Mouse (Mus musculus) heart, adult 8-10 months (tissue): ENCODE results near the gene Cacna1c. TPM values are rescaled to one million over a fixed set of nuclear protein-coding genes. Genes with fewer than 3 reads are reported as not detected.

Experiments used
- DNase-seq: peaks from one replicate; pipeline ENCODE4 v3.0.0; 2022; ENCODE audit warnings: low spot score
- total RNA-seq, 4 experiments: library from RNA; stranded (reverse); gene quantifications; 2 replicates each; pipeline ENCODE4 v1.2.4; 2022

The Cacna1c gene
- total RNA-seq, 4 experiments from 2014 or later, result 227 to 263 (median 245) TPM

DNA sequence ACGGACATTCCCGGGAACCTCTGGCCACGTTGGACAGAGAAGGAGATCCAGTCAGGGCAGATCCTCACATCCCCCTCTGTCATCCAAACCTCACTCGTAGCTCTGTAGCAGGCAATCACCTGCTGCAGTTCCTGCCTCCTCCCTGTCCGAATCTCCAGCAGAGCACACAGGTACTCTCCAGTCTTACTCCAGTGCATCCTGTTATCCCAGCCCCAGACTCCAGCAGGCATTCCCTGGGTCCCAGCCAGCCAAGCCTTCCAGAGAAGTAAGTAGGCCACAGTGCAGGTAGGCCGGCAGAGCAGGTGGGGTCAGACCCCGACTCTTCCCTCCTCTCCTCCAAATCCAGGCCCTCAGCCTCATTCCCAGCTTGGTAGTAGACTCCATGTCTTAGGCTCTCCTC is 186.7 kb downstream of the Cacna1c start:
- no peak for DNase-seq

DNA sequence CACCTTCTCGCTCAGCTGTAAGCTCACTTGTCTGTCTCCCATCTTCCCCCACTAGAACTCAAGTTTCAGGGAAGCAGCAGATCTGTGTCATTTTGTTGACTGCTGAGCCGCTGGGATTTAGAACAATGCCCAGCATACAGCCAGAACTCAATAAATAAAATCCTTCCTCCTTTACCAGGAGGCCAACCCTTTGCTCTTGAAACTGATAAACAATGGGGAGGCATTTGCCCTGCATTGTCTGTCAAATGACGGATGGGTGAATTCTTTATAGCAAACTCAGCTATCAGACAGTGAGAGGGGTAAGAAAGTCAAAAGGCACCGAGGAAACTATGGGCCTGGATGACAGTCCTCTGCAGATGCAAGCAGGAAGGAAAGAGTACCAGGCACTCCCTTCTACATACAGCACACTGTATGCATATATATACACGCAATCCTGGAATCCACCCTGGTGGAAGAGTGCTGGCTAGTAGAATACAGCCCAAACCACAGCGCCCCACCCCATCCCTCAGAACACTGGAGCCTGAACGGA is 187.5 kb downstream of the Cacna1c start:
- no peak for DNase-seq

DNA sequence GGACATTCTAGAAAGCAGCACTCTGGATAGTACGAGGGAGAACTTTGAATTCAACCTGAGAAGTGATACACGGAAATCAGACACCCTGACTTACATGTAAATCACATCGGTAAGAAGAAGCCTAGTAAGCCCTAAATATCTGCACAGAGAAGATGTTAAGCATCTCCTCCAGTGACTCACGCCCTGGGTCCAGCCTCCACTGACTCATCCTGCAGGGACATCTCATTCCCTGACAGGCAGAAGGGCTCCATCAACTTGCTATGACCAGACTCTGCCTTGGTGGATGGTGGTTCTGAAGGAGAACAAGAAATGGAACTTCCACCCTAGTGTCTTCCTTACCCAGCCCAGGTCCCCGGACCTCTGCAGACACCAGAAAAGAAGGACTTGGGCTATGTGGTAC is 191.6 kb downstream of the Cacna1c start:
- DNase-seq, result no peak

DNA sequence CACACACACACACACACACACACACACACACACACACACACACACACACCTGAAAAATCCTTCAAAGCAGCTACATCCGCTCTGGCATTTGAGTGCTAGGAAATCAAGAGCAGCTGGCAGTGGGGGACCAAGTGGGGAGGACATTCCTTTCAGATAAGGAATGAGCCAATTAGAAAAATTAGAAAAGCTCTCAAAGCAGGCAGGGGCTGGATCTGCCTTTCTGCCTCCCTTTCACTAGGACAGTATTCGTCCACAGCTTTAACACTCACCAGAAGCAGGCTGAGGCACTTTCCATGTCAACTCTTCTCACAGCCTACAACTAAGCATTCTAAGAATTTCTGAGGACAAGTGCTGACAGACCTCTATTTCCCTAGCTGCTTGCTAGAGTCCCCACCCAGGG is 194.8 kb downstream of the Cacna1c start:
- no peak for DNase-seq

DNA sequence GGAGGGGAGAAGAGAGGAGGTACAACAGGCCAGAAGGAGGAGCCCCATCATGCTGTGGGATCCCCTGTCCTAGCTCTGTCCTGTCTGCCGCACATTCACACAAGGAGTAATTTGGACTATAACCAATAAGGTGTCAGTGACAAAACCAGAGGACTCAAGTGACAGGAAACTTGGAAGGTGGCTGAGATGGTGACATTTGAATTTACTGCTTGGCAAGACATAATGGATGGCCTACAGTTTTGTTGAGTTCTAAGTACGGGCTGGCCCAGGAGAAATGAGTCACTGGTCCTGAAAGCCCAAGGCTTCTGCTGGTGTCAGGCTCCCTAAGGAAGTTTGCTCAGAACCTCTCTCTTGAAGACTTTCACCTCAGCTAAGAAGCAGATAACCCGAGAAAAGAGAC is 196.0 kb downstream of the Cacna1c start:
- DNase-seq, result no peak

DNA sequence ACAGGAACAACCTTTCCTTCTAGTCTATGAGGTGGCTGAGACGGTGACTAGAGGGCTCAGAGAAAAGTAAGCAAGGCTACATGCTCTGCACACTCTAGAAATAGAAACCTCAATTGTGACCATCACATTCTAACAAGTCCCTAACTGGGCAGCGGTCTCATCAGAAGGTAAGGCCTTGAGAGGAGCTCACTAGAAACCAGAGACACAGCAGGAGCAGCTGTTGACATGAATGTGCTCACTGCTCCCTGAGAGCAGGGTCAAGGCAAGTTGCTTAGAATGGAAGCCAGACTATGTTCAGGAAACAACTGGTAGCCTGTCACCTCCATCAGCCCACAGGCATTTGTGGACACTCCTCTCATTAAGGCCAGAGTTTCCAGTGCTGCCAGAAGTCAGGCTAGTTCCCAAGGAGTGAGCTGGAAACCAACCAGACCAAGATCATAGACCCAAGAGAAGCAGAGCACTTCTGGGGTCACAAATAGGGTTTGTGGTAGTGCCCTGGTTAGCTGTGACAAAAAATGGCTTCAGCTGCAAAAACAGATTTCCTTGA is 196.8 kb downstream of the Cacna1c start:
- DNase-seq, result no peak

DNA sequence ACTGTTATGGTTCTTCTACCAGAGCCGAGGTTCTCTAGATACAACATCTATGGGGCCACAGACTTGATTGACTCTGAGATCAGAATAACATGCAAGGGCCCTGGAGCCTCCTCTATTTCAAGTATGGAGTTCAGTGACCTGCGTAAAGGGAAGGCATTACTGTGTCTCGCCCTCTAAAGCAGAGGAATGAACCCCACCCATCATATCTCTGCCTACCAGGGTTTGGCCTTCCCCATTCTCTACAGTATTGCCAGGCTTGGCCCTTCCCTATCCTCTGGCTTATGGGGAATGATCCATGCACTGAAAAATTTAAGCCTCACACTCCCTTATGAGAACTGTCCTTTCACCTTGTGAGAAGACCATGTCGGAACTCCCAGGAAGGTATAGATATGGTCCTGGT is 198.8 kb downstream of the Cacna1c start:
- DNase-seq, result no peak

DNA sequence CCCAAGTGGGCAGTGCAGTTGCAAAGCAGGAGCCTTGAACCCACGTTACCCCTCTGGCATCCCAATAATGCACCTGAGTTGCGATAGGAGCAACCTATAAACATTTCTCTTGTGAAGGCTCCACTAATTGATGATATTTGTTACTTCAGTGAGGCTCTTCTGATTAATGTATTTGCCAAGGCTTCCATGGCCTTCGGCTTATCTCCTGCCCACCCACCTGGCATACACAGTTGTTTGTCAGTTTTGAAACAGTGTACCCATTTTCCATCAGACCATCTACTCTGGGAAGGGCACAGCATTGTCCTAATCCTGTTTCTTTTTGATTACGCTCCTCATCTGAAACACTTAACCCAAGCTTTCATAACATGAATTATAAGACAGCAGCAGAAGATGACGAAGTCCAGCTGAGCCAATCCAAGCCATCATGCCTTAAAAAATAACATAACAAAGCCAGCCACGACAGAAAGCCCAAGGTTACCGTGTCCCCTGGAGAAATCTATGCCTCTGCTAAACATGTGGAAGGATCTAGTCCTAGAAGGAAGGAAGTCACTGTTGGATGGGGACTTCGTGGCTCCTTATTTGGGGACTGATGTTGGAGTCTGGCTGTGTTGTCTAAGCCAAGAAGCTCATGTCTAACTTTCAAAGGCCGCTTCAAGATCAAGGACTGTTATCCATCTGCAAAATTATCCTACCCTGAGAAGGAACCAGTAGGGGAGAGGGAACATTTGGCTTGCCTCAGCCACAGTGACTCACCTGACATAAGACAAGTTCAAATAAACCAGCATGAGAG is 201.8 kb downstream of the Cacna1c start:
- no peak for DNase-seq

DNA sequence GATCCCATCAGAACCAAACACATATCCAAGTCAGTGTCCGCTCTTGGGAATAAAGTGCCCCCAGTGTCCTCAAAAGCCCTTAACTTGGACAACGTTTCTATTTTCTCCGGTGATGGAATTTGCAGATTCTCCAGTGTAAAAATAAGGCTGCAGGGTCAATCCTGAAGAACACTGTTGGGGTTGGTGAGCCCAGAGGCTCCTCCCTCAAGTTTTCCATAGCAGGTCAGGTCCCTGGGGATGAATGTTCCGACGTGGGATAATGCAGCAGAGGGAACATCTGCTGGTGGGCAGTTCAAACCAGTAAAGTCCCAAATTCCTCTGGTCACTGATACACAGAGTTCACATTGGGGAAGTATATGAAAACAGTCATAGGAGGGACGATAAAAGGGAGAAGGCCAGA is 203.8 kb downstream of the Cacna1c start:
- DNase-seq, result peak; percentile 52

DNA sequence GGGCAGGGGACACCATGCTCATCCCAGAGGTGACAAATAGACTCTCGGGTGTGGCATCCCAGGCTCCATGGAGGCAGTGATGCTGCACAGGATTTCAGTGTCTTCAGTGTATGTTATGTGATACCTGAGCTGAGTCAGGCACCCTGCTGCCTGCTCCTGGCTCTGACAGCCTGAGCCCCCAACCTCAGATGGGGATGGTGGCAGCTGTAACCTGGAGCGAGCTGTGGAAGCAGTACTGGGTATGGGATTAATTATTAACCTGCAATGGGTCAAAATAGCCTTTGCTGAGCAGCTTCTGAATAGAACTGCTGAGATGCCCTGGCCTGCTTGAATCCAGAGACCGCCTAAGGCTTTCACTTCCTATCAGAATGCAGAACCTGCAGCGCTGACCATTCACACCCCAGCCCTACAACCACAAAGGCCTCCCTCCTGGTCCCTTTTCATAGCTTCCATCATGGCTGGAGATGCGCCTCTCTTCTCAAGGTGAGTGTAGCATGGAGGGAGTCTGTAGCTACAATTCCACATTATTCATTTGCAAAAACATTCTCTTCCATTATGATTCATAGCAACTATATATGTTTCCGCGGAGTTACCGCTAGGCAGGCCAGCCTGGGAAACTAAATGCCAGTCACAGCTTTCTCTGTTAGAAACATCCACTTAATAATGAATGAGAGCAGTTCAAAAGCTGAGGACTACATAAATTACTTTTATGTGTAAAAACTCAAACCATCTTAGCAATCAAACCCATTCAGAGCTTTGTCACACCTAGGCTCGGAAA is 206.0 kb downstream of the Cacna1c start:
- DNase-seq, result no peak

DNA sequence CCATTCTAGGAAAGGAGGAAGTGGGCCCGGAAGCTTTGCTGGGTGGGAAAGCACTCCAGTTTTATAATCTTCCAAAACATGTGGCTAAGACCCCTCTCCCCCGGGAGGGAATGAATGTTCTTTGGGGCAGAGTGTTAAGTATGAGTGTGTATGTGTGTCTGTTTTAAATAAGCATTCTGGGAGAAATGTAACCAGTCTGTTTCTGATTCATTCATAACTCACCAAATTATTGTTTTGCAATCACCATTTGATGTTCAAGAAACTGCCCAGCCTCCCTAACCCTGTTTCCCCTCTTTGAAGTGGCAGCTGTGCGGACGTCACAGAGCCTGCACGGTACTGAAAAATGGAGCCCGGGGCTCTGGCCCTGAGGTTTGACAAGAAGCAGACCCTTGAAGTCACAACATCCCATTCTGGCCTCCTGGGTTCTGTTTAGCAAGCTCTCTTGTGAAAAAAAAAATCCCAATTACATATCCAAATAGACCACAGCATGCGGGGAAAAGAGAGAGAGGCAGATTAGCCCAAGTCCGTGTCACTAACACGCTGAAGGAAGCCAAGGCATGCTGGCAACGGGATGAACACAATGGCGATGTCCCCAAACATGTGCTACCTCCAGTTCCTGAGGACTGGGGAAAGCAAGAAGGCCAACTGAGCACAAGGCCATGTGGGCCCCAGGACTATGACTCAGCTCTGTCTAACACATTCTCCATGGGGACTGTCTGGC is 211.9 kb downstream of the Cacna1c start:
- DNase-seq, result peak; percentile 19

DNA sequence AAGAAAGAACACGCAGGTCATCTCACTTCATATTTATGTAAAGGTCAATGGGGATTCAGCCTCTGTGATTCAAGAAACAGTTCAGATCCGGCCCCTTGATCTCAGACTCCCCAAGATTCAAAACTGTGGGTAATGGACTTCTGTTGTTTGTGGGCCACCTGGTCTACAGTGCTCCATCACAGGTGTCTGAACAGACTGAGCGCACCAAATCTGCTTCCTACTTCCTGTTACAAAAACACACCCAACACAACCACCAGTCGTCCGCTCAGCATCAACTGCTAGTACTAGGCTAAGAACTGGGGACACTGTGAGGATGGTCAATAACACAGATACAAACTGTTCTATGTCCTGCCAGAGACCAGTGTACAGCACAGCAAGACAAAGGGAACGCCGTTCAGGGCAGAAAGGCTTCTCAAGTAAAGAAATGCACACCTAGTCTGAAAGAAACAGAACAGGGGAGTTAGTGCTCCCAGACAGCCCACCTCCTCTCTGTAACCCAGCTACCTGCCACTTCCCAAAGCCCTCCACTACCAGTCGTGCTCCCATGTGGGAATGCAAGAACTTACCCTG is 212.7 kb downstream of the Cacna1c start:
- no peak for DNase-seq

DNA sequence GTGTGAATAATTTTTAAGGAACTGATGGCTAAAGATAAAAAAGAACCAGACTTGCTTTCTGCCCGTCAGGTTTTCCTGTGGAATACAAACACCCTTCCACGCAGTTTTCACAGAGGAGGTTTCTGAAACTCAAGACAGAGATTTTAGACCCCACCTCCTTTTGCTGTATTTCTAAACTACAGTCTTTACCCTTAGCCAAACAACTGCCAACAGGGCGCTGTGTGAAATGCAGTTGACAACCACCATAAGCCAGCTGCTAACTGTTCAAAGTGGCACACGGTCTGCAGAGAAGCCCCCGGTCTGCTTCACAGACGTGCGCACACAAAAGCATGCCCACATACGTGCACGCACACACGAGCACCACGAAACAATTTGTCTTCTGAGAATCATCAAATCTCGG is 216.0 kb downstream of the Cacna1c start:
- no peak for DNase-seq

DNA sequence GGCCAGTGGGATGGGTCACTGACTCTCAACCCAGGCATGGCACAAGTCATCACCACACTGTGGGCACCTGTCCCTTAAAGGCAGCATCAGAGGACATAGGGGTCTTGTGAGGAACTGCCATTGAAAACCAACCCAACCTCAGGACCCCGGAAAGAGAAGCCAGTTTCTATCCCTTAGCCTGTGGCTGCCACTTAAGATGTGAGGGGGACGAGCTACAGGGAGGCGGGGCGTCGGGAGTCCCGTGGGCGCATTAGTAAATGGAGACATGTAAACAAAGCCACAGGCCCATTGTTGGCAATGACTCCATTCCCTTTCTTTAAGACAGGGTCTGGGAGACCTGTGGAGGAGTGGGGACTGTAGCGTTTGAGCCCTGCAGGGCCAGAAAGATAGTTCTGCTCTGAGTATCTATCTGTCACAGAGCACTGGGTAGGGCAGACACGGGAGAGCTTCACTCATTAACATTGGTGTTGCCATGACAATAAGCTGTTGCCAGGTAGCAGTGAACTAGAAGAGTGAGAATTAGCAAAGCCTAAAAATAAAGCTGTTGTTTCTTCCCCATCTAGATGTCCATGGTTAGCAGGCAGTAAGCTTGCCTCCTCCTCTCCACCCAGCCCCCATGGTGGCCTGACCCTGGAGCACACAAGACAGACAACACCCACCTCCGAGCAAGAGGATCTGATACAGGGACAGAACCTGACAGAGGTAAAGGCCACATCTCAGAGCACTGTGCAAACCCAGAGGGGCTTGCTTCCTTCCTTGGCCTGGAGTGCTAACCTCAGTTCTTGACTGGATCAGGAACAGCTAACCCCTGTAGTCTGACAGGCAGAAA is 218.6 kb downstream of the Cacna1c start:
- no peak for DNase-seq

DNA sequence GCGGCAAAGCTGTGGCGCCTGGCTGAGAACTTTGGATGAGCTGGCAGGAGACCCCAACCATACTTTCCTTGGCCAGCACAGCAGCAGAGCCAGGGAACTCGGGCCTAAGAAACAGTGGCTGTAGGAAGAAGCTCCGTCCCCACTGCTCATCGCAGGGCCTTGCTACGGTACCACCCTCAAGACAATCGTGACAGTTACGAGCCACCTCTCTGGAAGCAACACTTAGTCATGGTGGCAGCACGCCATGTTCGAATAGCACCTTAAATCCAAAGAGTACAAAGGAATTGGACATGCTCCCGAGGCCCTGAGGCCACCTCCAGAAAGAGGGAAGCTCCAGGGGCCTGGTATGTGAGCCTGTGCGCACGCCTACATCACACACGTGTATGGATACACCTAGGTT is 219.6 kb downstream of the Cacna1c start:
- DNase-seq, result no peak

DNA sequence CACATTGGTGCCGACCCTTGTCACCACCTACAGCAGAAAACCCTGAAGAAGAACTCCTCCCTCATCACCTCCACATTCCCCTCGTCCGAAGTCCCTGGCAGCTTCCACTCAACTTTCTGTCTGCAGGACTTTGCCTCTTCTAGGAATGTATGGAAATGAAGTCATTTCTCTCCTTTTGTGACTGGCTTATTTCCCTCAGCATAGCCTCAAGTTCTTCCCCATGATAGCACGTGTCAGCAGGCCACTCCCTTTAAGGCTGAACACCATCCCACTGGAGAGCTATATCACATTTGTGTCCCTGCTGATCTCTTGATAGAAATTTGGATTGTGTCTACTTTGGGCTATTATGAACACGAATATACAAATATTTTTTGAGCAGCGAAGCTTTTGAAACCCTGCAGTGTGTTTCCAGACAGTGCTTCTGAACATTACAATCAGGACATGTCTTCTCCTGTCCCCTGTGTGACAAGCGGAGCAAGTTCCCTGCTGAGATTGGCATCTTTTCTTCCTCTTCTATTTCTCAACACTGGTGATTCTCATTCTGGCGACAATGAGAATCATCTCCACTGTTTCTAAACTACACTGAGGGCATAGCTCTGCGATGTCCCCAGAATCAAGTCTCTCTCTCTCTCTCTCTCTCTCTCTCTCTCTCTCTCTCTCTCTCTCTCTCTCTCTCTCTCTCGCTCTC is 224.2 kb downstream of the Cacna1c start:
- no peak for DNase-seq

DNA sequence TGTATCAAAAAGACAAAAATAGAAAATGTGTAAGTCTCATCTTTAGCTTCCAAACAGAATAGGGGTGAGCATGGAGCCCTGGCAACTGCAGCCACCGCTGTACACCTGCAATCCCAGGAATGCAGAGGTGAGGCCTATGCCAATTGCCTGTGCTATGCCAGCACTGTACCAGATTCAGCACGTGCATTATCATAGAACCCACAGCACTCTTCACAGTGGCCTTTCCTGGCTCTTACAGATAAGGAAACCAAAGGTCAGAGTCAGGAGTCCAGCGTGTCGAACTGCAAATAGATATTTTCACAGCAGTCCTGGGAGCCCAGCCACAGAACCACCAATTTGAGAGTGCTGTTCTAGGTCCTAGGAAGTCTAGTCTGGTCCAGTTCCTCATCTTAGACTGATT is 227.4 kb downstream of the Cacna1c start:
- no peak for DNase-seq

DNA sequence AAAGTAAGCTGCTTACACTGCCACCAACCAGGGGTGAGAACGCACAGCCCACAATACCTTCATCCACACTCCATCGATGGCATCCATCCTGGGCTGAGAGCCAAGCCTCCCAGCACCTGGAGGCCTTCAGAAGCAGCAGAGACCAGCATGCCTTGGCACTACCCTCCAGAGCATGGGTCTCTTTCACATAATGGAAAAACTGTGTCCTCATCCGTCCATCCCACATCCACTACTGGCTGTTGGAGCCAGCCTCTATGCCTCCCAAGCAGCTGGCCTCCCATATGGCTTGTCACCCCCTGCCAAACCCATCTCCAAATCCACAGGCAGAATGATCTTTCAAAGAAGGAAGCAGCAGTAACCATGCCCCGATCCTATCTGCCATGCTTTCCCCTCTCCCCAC is 229.3 kb downstream of the Cacna1c start:
- no peak for DNase-seq

DNA sequence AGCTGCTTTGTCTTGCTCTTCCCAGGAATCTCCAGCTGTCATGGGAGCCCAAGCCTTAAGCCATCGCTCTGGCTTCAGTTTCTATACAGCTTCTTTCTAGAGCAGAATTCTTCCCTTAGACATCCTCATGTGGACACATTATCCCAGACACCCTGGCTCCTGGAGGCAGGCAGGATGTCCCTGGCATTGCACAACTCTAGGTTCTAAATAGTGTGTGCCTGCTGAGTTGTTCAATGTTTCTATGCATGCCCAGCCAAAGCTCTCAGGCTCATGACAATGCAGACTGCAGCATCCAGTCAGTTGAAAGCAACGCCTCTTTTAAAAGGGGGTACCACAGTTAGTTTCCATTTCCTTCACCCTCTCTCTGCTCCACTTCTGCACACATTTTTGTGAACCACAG is 230.6 kb downstream of the Cacna1c start:
- DNase-seq, result no peak

DNA sequence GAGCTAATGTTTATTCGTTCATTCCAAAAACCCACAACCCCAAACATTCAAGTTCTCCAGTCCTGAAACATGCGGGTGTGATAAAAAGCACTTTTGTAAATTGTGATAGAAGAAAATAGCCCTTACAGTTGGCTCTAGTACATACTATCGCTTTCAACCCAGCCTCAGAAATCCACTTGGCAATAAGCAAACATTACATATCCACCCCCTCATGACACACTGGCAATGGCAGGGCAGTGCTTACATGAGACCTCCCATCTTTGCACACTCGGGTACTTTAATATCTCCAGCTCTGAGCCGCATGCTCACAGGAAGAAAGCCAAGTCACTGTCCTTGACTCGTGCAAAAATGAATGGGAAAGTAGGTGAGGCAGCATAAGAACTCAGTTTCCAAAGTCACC is 232.4 kb downstream of the Cacna1c start:
- DNase-seq, result no peak
